Comparison of ENCODE assay signal across 8 mouse cellular contexts in genomic region chr13:75709026-75709778, GRCm38 (mm10). TPM values are rescaled to one million over a fixed set of nuclear protein-coding genes. Genes with fewer than 3 reads are reported as not detected.
DNase-seq lines count a peak whose midpoint lies in the region; ATAC-seq and TF ChIP-seq lines count a peak whose summit lies in the region.

No protein-coding gene starts in this region.

- no peak overlapping the region for H3K27ac ChIP-seq in lung, embryonic 16.5 days (ENCODE audit: low read length)
- peak overlapping the region; percentile 86 for H3K27ac ChIP-seq in liver, embryonic 11.5 days (ENCODE audit: low read depth, low read length)
- peak overlapping the region; percentile 20; the same call in 1 of the 2 replicates for H3K27ac ChIP-seq in stomach, postnatal 0 days (replicated peaks)
- H3K27ac ChIP-seq in kidney, adult 2 months (ENCODE audit: insufficient read depth, low read depth, low read length), result no peak overlapping the region

- TF ChIP-seq CTCF in brain, embryonic 14.5 days (IDR thresholded peaks at IDR 0.05; ENCODE audit: borderline replicate concordance, extremely low read depth, insufficient read depth, insufficient read length), result no peak
- 0 out of 2 replicates have a peak, but pooled peaks have one; percentile 14 for TF ChIP-seq CTCF in stomach, postnatal 0 days (IDR thresholded peaks at IDR 0.05; ENCODE audit: low read depth)
- TF ChIP-seq CTCF in kidney, adult 2 months (conservative IDR thresholded peaks at IDR 0.05; ENCODE audit: insufficient read depth, insufficient read length, low read depth, low read length), result no peak

- peak overlapping the region; percentile 82 for H3K4me3 ChIP-seq in lung, embryonic 16.5 days (ENCODE audit: low read length)
- H3K4me3 ChIP-seq in liver, embryonic 11.5 days (ENCODE audit: low read depth, low read length), result peak overlapping the region; percentile 74
- peak overlapping the region; percentile 81 for H3K4me3 ChIP-seq in stomach, postnatal 0 days (ENCODE audit: low read depth, low read length)
- H3K4me3 ChIP-seq in kidney, adult 2 months (ENCODE audit: insufficient read depth, low read depth, low read length), result no peak overlapping the region

- no peak for TF ChIP-seq POLR2A in brain, embryonic 14.5 days (IDR thresholded peaks at IDR 0.05; ENCODE audit: borderline replicate concordance, extremely low read depth, insufficient read depth, insufficient read length, poor library complexity, severe bottlenecking)
- no peak for TF ChIP-seq POLR2A in kidney, adult 2 months (IDR thresholded peaks at IDR 0.05; ENCODE audit: low read depth, low read length)

- no peak for DNase-seq in lung, postnatal 10 days
- DNase-seq in brain, embryonic 14.5 days (ENCODE audit: low read depth), result peak; percentile 13
- DNase-seq in liver, embryonic 11.5 days (ENCODE audit: low spot score), result no peak
- peak; percentile 31 for DNase-seq in stomach, postnatal 0 days (ENCODE audit: low spot score)
- DNase-seq in kidney, adult 2 months, result no peak
- no peak for DNase-seq in embryo, embryonic 9.5 days (ENCODE audit: extremely low spot score)

- no peak overlapping the region for H3K9ac ChIP-seq in lung, embryonic 16.5 days (ENCODE audit: low read length)
- peak overlapping the region; percentile 80 for H3K9ac ChIP-seq in liver, embryonic 11.5 days (ENCODE audit: low read depth, low read length)
- no peak overlapping the region; the same call in 1 of the 2 replicates for H3K9ac ChIP-seq in stomach, postnatal 0 days (ENCODE audit: low read length)

- no peaks in the 10 kb centered on the region for H3K9me3 ChIP-seq in lung, embryonic 16.5 days (ENCODE audit: control insufficient read depth, low read length)
- no peaks in the 10 kb centered on the region for H3K9me3 ChIP-seq in liver, embryonic 11.5 days (ENCODE audit: control insufficient read depth, low read length)
- no peaks in the 10 kb centered on the region for H3K9me3 ChIP-seq in stomach, postnatal 0 days (ENCODE audit: control insufficient read depth, low read length)

- 39% methylated on average over 4 of the region's 4 CpGs for WGBS in lung, embryonic 16.5 days
- 27% methylated on average over 4 of the region's 4 CpGs for WGBS in liver, embryonic 11.5 days
- 27% methylated on average over 4 of the region's 4 CpGs for WGBS in stomach, postnatal 0 days
- 51% methylated on average over 4 of the region's 4 CpGs for WGBS in kidney, adult 2 months

- ATAC-seq in lung, embryonic 16.5 days (ENCODE audit: low read depth), result no peak
- 0 out of 2 replicates have a peak, but pooled peaks have one; percentile 6 for ATAC-seq in granulocyte monocyte progenitor cell, adult 5-6 weeks (replicated peaks; ENCODE audit: poor library complexity, severe bottlenecking)
- peak; percentile 13 for ATAC-seq in liver, embryonic 11.5 days (replicated peaks; ENCODE audit: low FRiP score)
- no peak for ATAC-seq in stomach, postnatal 0 days (ENCODE audit: low FRiP score, low TSS enrichment)

- TF ChIP-seq EP300 in stomach, postnatal 0 days (optimal IDR thresholded peaks at IDR 0.05), result no peak

- H3K4me2 ChIP-seq in lung, embryonic 16.5 days (ENCODE audit: low read depth, low read length), result peak overlapping the region; percentile 68
- H3K4me2 ChIP-seq in liver, embryonic 11.5 days, result peak overlapping the region; percentile 73
- H3K4me2 ChIP-seq in stomach, postnatal 0 days (replicated peaks; ENCODE audit: low read depth), result peak overlapping the region; percentile 72

- 0 out of 2 replicates have a peak, but pooled peaks cover 2% of the 10 kb centered on the region for H3K4me1 ChIP-seq in lung, embryonic 16.5 days (replicated peaks; ENCODE audit: control insufficient read depth, insufficient read depth, low read length)
- H3K4me1 ChIP-seq in liver, embryonic 11.5 days (replicated peaks; ENCODE audit: control insufficient read depth, insufficient read depth, low read length), result peaks cover 23% of the 10 kb centered on the region
- no peaks in the 10 kb centered on the region for H3K4me1 ChIP-seq in stomach, postnatal 0 days (replicated peaks; ENCODE audit: control insufficient read depth, insufficient read depth)
- H3K4me1 ChIP-seq in kidney, adult 2 months (ENCODE audit: control insufficient read depth, insufficient read depth, low read length), result peaks cover 17% of the 10 kb centered on the region

- no peaks in the 10 kb centered on the region for H3K27me3 ChIP-seq in lung, embryonic 16.5 days (ENCODE audit: control insufficient read depth, insufficient read depth, low read depth, low read length)
- H3K27me3 ChIP-seq in liver, embryonic 11.5 days (replicated peaks; ENCODE audit: control insufficient read depth, insufficient read depth, low read length), result no peaks in the 10 kb centered on the region
- no peaks in the 10 kb centered on the region for H3K27me3 ChIP-seq in stomach, postnatal 0 days (ENCODE audit: control insufficient read depth, insufficient read depth, low read length)
- H3K27me3 ChIP-seq in kidney, adult 2 months (replicated peaks; ENCODE audit: control insufficient read depth, insufficient read depth, low read length), result no peaks in the 10 kb centered on the region

- no peaks in the 10 kb centered on the region for H3K36me3 ChIP-seq in lung, embryonic 16.5 days (ENCODE audit: control insufficient read depth, insufficient read depth, low read length)
- H3K36me3 ChIP-seq in liver, embryonic 11.5 days (ENCODE audit: control insufficient read depth, insufficient read depth, low read length), result no peaks in the 10 kb centered on the region
- H3K36me3 ChIP-seq in stomach, postnatal 0 days (ENCODE audit: control insufficient read depth, insufficient read depth, low read length), result no peaks in the 10 kb centered on the region
- no peaks in the 10 kb centered on the region for H3K36me3 ChIP-seq in kidney, adult 2 months (ENCODE audit: control insufficient read depth, insufficient read depth, low read length)

RNA-seq across cellular contexts. Expression of gene Ell2, which starts 2.6 kb away (rescaled TPM):
- polyA plus RNA-seq in lung, embryonic 16.5 days (2015; fragmentation: Nextera tagmentation; extraction: Ambion mirVana), result 6.7 and 7.5 TPM in 2 replicates
- 1.0 and 1.9 TPM in 2 replicates for polyA plus RNA-seq in brain, embryonic 14.5 days (2012; rRNA removed)
- total RNA-seq in granulocyte monocyte progenitor cell, adult 5-6 weeks (2014; fragmentation: Nextera tagmentation), result 2.4 and 3.5 TPM in 2 replicates
- 3.6 and 6.7 TPM in 2 replicates for total RNA-seq in granulocyte monocyte progenitor cell, adult 5-6 weeks (2017)
- 40.4 and 44.8 TPM in 2 replicates for polyA plus RNA-seq in liver, embryonic 11.5 days (2014; fragmentation: Nextera tagmentation; extraction: Ambion mirVana)
- 13.0 and 13.6 TPM in 2 replicates for polyA plus RNA-seq in stomach, postnatal 0 days (2015; fragmentation: Nextera tagmentation; extraction: Ambion mirVana)
- 6.3 and 8.2 TPM in 2 replicates for polyA plus RNA-seq in kidney, adult 2 months (2012; rRNA removed)

Comparison
In these comparisons a context has a peak if more than half of its experiments do, and no peak if none do; other contexts are left out.
1. ATAC-seq: peak in granulocyte monocyte progenitor cell, adult 5-6 weeks (single experiment) and liver, embryonic 11.5 days (single experiment); none in lung, embryonic 16.5 days (single experiment) and stomach, postnatal 0 days (single experiment).
2. H3K27ac ChIP-seq: peak in liver, embryonic 11.5 days (single experiment) and stomach, postnatal 0 days (single experiment); none in lung, embryonic 16.5 days (single experiment) and kidney, adult 2 months (single experiment).
3. DNase-seq: peak in brain, embryonic 14.5 days (single experiment) and stomach, postnatal 0 days (single experiment); none in lung, postnatal 10 days (single experiment), liver, embryonic 11.5 days (single experiment), kidney, adult 2 months (single experiment) and embryo, embryonic 9.5 days (single experiment).
4. Peak in every context shown above with its lines, with median percentiles within 50 percentile points of each other: H3K4me2 ChIP-seq.